Mouse (Mus musculus): ENCODE results near the gene Zpr1. TPM values are rescaled to one million over a fixed set of nuclear protein-coding genes. Genes with fewer than 3 reads are reported as not detected.

The Zpr1 gene
- polyA plus RNA-seq (2012; rRNA removed) = 38.3 and 41.7 TPM in 2 replicates

GRCm38 (mm10) chr9:46272677-46273454, at the start of gene Zpr1:
Gene Zpr1 (plus strand): TSS chr9:46273064.
- peak; percentile 85 to 91 for DNase-seq (ENCODE audit: extremely low spot score in 1 of 2, low spot score in 1 of 2)

- DNase-seq (ENCODE audit: extremely low spot score in 1 of 2, low spot score in 1 of 2) = no peak
Measured at GRCm38 (mm10) chr9:46223090-46223489, 49.8 kb upstream of the Zpr1 start.

- DNase-seq (ENCODE audit: extremely low spot score in 1 of 2, low spot score in 1 of 2) = no peak
Measured at GRCm38 (mm10) chr9:46224101-46224500, 48.8 kb upstream of the Zpr1 start.

- DNase-seq (ENCODE audit: extremely low spot score in 1 of 2, low spot score in 1 of 2) = no peak
Measured at GRCm38 (mm10) chr9:46224945-46225660, 47.8 kb upstream of the Zpr1 start.

DNA sequence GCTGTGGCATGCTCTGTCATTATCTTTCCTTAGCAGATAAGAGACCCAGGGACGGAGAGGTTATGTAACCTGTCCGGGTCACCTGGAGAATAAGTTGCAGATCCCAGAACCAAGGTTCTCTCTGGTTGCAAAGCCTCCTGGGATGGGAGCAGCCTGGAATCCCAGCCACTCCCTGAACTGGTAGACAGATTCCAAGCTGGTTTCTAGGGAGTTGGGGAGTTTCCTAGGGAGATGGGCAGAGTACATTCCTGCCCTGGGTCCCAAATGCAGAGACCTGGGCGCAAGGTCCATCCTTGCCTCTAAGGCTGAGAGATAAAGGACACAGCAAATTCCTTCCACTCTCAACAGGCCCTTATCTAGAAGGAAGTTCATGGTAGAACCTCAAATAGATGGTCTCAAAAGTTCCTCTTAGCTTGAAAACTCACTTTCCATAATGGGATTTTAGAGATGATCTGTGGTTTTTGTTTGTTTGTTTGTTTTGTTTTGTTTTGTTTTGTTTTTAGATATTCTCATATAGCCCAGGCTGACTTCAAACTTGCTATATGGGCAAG, 45.7 kb upstream of the Zpr1 start:
- DNase-seq (ENCODE audit: extremely low spot score in 1 of 2, low spot score in 1 of 2) = no peak

DNA sequence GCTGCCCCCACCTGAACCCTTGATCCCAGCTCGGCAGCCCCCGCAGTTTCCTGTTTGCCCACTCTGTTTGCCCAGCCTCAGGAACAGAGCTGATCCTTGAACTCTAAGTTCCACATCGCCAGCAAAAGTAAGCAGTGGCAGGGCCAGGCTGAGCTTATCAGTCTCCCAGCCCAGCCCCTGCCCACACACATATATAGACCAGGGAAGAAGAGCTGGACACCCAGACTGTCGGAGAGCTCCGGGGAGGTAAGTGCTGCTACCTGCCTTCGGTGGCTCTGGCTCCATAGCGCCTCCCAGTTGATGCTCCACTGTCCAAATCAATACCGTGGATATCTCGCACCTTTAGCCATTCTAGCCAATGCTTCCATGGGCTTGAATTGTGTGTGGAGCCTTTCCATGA, 44.4 kb upstream of the Zpr1 start, which contains the start of gene Apoa1:
Gene Apoa1, plus strand, starts transcription at position 90 of the 400 bp plus-strand sequence.
- DNase-seq (ENCODE audit: extremely low spot score in 1 of 2, low spot score in 1 of 2) = no peak

DNA sequence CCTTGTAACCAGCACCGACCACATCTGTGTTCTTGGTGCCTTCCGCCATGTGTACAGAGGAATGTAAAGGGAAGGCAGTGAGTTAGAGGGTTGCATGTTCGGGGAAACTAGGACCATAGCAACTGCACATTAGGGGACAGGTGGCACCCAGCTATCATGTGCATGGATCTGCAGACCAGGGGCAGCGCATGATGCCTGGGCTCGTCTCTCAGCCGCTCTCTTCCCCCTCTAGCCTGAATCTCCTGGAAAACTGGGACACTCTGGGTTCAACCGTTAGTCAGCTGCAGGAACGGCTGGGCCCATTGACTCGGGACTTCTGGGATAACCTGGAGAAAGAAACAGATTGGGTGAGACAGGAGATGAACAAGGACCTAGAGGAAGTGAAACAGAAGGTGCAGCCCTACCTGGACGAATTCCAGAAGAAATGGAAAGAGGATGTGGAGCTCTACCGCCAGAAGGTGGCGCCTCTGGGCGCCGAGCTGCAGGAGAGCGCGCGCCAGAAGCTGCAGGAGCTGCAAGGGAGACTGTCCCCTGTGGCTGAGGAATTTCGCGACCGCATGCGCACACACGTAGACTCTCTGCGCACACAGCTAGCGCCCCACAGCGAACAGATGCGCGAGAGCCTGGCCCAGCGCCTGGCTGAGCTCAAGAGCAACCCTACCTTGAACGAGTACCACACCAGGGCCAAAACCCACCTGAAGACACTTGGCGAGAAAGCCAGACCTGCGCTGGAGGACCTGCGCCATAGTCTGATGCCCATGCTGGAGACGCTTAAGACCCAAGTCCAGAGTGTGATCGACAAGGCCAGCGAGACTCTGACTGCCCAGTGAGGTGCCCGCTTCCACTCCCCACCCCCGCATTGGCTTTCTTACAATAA, 43.1 kb upstream of the Zpr1 start:
- DNase-seq (ENCODE audit: extremely low spot score in 1 of 2, low spot score in 1 of 2) = peak; percentile 88 to 94

- DNase-seq (ENCODE audit: extremely low spot score in 1 of 2, low spot score in 1 of 2) = no peak
Measured at GRCm38 (mm10) chr9:46230450-46230975, 42.4 kb upstream of the Zpr1 start.

DNA sequence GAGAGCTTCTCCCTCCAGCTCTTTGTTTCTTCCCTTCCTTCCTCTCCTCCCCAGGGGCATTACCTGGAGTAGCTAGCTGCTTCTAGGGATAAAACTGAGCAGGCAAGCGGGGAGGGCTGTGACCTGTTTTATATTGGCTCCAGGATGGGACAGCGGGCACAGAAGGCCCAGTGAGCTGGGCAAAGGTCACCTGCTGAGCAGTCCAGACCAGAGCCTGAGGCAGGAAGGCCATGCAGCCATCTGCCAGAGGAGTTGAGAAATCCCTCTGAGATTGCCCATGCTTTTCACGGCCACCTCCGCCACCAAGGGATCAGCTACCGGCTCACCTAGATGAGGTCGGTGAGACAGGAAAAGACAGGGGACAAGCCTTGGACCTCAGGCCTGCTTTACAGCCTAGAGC, 37.7 kb upstream of the Zpr1 start:
- DNase-seq (ENCODE audit: extremely low spot score in 1 of 2, low spot score in 1 of 2) = no peak

DNA sequence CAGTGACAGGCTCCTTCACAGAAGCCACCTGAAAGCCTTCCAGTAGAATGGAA, 37.4 kb upstream of the Zpr1 start, which contains the start of gene Apoc3:
Gene Apoc3, minus strand, starts transcription at position 41 of the 53 bp plus-strand sequence.
- no peak for DNase-seq (ENCODE audit: extremely low spot score in 1 of 2, low spot score in 1 of 2)

DNA sequence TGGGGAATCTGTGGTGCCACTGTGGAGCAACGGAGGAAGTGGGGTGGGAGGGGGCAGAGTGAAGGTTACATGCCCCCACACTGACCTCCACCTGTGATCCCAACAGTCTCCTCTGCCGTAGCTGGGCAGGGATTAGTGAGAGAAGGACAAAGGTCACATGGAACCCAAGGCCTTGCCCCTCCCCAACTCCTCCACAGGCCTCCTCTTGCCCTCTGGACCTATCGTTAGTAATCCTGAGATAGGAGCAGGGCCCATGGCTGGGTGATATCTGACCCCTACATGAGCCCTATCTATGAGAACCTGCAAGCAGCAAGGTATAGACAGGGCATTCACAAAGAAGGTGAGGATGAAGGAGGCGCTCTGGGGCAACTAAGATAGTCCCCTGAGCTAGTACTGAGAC, 37.2 kb upstream of the Zpr1 start:
- DNase-seq (ENCODE audit: extremely low spot score in 1 of 2, low spot score in 1 of 2) = no peak

DNA sequence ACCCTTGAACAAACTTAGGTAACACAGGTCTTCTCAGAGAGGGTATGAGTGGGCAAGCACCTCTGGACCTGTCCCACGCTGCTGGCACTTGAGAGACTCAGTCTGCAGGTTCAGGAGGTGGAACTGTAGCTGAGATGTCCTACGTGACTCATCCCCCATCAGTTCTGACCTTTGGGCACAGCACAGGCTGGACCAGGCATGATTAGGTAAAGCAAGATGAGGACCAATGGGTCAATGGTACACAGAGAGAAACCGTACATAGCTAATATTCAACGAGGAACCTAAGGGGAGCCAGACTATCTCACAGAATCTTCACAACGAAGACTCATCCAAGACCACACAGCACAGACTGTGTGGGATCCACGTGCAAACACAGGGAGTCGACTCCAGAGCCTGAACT, 34.0 kb upstream of the Zpr1 start:
- DNase-seq (ENCODE audit: extremely low spot score in 1 of 2, low spot score in 1 of 2) = no peak

DNA sequence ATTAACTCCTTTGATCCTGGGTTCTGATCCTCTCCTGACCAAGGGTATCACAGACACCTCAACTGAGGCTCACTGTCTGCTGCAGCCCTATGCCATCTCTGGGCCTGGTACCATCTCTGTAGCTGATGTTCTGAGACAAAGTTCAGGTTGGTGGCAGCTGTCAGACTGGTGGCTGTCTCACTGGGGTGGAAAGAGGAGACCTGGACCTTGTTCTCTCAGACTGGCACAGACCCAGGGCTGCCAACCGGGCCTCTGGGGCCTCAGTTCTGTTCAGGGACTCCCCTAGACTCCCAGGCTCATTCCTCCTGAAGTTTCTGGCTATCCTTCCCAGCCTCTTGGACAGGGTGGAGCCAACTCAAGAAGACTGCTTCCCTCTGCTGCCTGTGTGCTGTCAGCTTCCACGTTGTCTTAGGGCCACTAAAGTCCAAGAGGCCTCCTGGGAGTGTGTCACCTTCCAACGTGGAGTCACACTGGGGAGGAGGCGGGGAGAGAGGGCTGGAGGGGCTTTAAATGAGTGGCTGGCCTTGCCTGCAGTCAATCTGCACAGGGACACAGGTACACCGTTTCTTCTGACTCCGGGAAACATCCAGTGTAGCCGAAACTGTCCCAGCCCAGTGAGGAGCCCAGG, 32.2 kb upstream of the Zpr1 start, which contains the start of gene Apoa4:
Gene Apoa4, plus strand, starts transcription at position 171 of the 628 bp plus-strand sequence.
- no peak for DNase-seq (ENCODE audit: extremely low spot score in 1 of 2, low spot score in 1 of 2)

GRCm38 (mm10) chr9:46241818-46242217, 31.0 kb upstream of the Zpr1 start:
- no peak for DNase-seq (ENCODE audit: extremely low spot score in 1 of 2, low spot score in 1 of 2)

DNA sequence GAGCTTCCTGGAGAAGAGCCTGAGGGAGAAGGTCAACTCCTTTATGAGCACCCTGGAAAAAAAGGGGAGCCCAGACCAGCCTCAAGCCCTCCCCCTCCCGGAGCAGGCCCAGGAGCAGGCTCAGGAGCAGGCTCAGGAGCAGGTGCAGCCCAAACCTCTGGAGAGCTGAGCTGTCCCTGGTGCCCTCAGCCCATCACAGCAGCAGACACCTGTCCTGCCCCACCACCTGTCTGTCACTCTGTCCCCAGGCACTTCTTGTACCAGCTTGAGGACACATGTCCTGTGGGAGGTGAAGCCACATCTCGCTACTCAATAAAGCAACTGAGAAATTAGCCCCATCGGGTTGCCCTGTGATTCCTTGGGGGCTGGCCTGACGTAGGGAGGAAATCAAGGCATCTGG, 29.7 kb upstream of the Zpr1 start:
- no peak for DNase-seq (ENCODE audit: extremely low spot score in 1 of 2, low spot score in 1 of 2)

DNA sequence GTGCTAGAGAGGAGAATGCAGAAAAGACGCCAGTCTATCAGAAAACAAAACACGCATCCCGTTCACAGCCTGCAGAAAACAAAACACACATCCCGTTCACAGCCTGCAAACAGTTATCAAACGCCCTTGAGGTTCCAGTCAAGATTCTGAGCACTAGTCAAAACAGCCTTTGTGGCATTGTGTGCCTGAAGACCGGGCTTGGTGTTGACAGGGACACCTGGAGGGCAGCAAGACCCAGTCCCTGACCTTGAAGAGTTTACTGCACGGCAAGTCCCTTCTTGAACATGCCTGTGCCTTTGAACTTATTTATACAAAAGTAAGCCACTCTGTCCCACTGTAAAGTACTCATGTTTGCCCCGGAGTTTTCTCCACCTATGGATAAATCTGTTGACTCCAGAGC, 29.3 kb upstream of the Zpr1 start:
- DNase-seq (ENCODE audit: extremely low spot score in 1 of 2, low spot score in 1 of 2) = no peak

DNA sequence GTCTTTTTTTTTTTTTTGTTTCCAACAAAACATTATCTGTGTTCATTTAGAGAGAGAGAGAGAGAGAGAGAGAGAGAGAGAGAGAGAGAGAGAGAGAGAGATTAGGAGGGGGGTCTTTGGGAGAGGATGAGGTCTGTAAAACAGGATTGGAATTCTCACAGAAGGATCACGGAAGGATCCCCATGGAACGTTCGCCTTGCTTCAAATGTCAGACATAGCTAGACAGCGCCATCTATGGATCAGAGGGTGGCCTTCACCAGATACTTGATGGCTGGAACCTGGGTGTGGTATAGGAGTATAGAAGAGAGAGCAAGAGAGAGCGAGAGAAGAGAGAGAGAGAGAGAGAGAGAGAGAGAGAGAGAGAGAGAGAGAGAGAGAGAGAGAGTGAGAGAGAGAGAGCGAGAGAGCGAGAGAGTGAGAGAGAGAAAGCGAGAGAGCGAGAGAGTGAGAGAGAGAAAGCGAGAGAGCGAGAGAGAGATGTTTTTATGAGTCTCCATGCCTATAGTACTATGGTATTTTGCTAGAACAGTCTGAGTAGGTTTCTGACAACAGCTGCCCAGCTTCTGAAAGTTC, 26.0 kb upstream of the Zpr1 start:
- DNase-seq (ENCODE audit: extremely low spot score in 1 of 2, low spot score in 1 of 2) = peak in 1 of 2 experiments; percentile 87

DNA sequence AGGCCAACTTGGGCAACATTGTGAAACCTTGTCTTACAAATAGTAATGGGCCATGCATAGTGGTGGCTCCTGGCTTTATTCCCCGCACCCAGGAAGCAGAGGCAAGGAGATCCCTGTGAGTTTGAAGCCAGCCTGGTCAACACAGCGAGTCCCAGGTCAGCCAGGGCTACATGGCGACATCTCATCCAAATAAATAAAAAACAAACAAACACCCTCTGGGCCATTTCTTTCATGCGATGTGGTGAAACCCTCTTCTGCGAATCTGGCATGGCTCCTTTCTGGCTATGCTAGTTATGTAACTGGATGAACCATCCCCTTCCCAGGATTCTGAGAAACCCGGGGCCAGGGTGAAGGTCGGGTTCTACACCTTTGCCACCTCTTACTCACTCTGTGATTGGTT, 16.7 kb upstream of the Zpr1 start:
- DNase-seq (ENCODE audit: extremely low spot score in 1 of 2, low spot score in 1 of 2) = no peak

- no peak for DNase-seq (ENCODE audit: extremely low spot score in 1 of 2, low spot score in 1 of 2)
Measured at GRCm38 (mm10) chr9:46256658-46257385, 16.0 kb upstream of the Zpr1 start.

Data from frontal cortex, adult 2 months (tissue).